Mouse (Mus musculus) layer of hippocampus, adult 9-11 months (tissue): ENCODE results near the gene B4galt2.
A peak's percentile ranks its signal among the peaks of the same experiment; 100 is the strongest.

ENCODE experiments used
- DNase-seq: peaks from one replicate; pipeline ENCODE4 v3.0.0; 2022

B4galt2 gene

DNA sequence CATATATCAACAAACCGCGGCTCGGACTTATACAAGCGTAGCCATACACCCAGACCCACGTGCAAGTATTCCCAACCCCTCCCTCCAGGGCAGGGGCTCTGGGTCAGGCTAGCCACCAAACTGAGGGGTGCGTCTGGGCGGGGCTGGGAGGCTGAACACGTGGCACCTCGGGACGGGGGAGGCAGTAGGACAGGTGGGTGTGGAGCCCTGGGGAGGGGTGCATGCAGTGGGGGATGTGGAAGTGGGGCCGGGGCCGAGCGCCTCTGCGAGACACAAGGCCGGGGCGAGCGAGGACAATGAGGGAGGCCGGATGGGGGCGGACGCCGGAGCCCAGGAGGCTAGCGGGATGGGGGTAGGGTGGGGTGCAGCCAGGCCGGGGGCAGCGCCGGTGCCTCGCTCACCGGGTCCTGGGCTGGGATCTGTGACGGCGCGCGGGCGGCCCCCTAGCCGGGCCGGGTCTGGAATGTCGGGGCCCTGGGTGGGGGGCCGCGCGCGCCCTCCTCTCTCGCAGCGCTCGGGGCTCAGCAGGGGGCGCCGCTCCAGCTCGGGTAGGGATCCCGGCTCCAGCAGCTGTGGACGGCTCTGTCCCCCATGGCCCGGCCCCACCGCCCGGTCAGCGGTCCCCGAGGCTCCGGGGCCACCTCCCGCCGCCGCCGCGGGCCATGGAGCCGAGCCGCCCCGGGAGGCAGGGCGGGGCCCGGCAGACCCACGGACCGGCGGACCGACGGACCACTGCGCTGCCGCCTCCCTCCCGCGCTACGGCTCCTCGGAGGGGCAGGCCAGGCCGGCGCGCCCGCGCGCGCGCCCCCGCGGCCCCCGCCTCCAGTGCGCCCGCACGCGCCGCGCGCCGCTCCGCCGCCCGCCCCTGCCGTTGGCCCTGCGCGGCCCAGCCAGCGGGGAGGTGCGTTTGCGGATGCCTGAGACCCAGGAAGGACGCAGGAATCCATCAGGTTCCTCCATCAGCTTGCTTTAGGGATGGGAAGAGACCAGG is at the start of gene B4galt2:
TSS of gene B4galt2 (minus strand) at position 787 of the 991 bp plus-strand sequence.
- DNase-seq: peak; percentile 48

DNA sequence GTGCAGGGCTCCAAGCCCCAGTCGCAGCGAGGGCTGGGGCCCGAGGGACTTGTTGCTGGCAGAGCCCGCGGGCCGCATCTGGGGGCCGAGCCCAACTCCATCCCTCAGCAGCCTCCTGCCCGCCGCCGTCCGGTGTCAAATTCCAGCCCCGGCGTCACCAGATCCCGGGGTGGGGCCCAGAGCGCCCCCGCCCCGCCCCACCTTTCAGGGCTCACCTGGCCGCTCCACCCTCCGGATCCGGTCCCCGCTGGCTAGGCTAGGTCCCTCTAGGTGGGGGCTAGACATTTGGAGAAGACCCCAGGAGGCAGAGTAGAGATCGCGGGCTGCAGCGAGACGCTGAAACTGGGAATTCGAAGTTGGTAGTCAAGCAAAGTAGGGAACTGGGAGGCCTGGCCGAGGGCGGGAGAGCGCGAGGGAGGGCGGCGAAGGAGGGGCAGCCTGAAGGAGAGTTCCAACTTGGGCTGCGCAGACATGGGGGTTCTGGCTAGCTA is 46.1 kb upstream of the B4galt2 start, which contains the start of gene Artn:
TSS of gene Artn (minus strand) at position 373 of the 491 bp plus-strand sequence.
- no peak for DNase-seq

DNA sequence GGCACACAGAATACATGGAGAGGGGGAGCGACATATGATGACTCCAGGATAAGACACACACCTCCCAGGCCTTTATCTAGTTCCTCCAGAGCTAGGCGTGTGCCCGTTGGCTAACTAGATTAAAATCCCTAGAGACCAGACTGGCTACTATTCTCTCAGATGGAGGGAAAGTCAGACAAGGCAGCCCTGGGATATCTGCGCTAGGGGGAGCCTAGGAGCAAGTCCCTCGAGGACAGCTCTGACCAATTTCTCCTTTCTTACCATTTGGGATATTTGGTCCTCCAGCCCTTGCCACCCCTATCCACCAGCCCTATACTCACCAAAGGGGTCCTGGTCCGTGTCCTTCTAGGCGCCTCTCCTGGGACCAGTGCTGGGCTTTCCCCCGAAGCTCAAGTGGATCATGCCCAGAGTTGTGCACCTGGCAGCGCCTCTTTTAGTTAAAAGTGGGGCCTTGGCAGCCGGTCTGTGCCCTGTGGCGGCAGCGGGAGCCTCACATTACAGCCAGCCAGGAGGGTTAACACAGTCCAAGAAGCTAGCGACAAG is 45.5 kb upstream of the B4galt2 start:
- DNase-seq: no peak

DNA sequence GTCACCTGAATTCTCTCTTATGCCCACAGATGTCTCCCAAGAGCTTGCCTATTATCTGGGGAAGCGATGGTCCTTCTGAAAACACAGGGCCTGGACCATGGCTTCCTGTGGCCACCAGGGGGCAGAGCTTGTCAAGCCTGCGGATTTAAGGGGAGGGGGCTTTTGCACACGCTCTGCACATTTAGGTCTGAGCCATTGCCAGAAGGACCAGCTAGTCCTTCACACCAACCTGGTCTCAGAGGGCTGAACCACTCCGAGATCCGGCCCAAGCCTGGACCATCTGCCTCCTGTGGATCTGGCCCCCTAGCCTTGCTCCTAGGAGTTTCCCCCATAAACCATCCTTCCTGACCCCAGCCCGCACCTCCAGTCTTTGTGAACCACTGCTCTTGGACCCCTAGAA is 44.9 kb upstream of the B4galt2 start:
- no peak for DNase-seq

DNA sequence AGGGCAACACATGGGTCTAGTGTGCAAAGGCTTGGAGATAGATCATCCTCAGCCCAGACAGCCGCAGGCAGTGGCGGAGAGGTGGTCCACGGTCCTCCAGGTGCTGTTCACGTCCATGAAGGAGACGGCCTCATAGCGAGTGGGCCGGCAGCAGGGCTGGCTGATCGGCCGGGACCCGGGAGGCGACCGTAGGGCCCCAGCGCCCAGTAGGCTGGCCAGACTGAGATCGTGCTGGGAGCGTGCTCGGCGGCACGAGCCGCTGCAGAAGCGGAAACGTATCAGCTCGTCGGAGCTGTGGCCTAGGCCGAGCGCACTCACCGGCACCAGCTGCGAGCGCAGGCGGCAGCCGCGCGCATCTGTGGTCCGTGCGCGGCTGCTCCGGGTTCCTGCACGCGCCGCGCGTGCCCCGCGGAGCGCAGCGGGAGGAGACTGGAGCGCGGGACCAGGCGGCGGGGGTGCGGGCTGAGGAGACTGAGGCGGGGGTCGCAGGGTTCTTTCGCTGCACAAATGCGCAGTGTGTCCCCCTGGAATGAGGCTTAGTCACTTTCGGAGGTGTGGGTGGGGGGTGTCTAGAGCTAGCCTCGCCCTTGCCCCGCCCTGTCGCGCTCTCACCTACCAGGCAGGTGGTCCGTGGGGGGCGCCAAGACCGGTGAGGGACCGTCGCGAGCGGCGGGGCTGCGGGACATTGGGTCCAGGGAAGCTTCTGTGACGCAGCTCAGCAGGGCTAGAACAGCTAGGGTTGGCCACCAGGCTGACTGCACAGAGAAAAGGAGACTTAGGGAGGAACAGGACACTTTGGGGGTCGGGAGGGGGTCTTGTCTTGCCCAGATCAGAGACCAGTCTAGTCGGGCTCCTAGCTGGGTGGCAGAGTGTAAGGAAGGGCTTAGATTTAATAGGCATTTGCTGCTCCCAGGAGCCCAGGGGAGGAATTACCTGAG is 43.5 kb upstream of the B4galt2 start:
- no peak for DNase-seq

DNA sequence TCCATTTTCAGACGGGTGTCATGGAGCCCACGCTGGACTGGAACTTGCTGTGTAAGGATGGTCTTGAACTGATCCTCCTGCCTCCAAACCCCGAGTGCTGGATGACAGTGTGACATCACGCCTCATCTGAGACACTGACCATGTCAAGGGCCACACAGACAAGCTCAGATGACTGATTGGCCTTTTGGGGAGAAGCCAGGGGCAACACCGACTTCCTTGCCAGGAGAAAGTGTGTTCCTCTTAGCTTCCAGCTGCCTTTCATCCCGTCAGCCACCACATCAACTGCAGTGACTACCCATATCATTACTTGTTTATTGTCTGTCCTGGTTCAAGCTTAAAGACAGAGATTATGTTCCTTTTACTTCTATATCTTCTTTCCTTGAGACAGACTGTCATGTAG is 41.6 kb upstream of the B4galt2 start:
- no peak for DNase-seq

DNA sequence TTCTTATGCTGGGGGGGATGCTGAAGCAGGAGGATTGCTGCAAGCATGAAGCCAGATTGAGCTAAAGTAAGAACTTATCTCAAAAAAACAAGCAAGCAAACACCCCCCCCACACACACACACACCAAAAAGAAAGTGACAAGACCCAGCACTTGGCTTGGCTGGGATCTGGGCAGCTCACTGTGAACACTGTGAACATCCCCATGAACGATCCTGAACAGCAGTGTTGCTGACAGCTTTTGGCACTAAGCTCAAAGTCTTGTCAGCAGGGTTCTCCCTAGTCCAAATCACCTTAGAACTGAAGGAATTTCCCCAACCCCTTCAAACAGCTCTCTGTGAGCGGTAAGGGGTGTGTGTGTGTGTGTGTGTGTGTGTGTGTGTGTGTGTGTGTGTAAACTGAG is 40.2 kb upstream of the B4galt2 start:
- DNase-seq: no peak

DNA sequence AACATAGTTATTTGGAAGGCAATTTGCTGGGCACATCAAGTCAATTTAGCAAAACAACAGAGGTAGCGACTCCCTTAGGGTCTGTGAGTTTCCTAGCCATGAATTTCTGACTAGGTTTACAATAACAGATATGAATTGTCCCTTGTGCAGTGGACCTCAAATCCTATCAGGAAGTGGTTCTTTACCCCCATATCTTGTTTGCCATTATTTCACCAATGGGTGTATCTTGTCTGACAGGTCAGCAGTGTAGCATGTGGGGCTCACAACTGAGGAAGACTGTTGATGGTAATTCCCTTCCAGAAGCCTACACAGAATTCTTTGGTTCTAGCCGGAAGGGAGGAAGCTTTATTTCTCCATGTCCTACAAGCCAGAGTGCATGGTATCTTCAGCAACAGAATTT is 38.1 kb upstream of the B4galt2 start:
- no peak for DNase-seq

DNA sequence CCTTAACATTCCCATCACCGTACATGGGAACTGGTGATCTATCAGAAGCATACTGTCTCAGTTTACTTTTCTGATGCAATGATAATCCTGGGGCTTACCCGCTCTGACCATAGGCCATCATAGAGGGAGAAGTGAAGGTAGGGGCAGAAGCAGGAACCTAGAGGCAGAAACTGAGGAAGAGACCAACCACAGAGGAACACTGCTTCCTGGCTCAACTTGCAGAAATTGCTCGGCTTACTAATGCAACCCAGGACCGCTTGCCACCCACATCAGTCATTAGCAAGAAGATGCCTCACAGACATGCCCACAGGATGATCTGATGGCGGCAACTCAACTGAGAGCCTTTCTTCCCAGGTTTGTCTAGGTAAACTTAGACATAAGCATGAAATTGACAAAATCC is 35.5 kb upstream of the B4galt2 start:
- DNase-seq: no peak

DNA sequence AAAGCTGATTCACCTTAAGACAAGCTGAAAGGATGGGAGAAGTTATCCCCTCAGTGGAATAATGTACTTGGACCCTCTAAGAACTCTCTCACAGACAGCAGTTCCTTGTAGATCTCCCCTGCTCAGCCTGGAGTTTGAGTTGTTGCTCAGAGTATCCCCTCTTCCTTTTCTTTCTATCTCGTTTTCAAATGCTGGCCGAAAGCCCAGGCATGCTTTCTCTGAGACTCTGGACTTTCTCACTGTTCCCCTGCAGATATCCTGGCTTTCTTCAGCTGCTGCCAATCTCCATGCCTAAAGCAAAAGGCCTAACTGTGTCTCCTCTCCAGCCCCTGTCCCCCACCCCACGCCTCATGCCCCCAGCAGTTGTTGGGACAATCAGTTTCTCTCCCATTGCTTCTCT is 35.0 kb upstream of the B4galt2 start:
- no peak for DNase-seq

DNA sequence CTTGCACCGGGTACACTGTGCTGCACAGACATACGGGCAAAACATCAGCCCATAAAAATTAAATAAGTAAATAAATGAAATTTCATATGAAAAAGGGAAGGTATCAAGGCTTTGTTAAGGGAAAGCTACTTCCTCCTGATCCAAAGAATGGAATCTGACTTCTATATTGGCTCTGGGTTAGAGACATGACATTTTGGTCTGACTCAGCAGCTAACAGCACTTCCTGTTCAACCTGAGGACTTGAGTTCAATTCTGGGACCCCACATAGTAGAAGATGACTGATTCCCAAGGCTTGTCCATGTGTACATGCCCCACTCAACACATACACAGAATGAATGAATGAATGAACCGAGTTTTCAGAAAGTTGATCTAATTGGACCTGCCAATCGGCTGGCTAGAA is 34.6 kb upstream of the B4galt2 start:
- DNase-seq: no peak

DNA sequence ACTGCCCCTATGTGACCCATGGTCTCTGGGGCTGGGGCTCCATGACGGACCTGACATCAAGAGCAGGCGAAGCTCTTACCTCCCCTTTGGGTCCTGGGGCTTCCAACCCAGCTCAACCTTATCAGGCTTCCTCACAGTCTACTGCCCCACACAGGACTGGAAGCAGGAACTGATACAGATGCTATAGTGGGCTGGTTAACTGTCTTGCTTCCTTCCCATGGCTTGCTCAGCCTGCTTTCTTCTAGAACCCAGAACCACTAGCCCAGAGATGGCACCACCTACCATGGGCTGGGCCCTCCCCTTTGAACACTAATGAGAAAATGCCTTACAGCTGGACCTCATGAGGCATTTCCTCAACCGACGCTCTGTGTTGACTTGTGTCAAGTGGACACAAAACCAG is 34.1 kb upstream of the B4galt2 start:
- DNase-seq: no peak

DNA sequence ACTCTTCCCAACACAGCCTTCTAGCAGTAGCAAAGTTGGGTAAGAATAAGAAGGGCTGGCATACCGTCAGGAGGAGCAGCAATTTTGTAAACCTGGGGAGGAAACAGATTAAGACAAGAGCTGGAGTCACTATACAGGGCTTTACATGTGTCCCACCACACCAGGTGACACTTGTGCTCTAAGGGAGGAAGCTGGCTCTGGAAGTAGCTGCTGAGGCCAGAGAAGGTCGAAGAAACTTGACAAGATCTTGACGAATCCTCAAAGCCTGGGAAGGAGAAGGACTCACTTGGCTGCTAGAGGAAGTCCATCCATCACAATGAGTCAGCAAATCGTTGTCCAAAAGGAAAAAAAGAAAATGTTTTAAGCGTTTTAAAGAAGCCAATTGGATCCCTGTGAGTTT is 33.1 kb upstream of the B4galt2 start:
- no peak for DNase-seq

DNA sequence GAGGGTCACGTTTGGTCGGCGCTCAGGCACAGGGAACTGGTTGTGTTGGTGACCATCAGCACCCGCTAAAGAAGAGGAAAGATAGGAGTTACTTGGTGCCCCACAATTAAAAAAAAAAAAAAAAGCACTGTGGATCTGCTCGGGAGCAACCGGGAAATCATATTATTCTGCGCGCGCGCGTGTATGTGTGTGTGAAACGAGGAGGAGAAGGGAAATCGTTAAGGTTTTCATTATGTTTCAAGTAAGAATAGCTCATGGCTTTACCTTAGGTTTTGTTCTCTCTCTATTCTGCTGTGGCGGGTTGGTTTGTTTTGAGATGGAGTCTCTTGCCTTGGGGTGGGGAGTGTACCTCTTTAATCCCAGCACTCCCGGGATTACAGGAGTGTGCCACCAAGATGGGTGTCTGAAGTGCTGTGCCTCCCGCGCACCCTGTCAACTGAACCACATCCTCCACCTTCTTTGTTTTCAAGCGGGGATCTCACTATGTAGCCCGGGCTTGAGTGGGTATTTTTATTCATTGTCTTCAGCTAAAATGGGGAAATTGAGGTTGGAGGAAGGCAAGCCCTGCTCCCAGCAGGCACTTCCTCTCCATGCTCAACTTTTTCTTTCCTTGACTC is 32.3 kb upstream of the B4galt2 start:
- DNase-seq: no peak

DNA sequence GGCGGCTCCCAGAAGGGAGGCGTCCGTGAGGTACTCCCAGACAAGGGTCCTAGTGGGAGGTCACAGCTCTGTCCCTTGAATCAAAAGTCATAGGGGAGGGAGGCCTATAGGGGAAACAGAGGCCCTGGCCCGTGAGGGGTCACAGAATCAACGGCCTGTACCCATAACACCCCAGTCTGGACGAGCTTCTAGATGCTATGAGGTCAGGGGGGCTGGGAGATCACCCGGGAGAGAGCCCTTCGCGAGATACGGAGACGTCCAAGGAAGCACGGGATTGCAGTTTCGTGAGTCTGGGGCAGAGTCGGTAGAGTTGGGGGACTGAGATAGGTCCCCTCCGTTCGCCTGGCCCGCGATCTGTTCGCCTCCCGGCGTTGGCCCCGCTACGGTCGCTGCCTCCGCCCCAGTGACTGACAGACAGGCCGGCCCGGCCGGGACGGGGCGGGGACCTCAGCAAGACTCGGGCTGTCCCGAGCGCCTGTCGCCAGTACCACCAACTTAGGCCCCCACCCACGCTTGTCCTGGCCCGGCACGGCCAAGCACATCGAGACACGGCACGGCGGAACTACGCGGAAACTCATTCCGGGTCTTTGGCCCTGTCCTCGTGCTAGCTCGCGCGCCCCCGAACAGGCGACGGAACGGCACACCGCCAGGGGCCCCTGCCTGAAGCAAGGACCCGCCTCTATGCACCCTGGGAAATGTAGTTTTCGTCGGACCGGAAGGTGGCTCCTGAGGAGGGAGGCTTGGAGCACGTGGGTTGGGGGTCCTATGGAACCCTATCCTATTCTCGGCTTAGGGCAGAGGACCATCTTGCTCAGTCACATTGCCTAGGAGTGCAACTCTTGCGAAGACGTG is 31.5 kb upstream of the B4galt2 start, which contains the start of gene Ipo13:
TSS of gene Ipo13 (minus strand) at position 409 of the 852 bp plus-strand sequence.
- DNase-seq: peak; percentile 92

DNA sequence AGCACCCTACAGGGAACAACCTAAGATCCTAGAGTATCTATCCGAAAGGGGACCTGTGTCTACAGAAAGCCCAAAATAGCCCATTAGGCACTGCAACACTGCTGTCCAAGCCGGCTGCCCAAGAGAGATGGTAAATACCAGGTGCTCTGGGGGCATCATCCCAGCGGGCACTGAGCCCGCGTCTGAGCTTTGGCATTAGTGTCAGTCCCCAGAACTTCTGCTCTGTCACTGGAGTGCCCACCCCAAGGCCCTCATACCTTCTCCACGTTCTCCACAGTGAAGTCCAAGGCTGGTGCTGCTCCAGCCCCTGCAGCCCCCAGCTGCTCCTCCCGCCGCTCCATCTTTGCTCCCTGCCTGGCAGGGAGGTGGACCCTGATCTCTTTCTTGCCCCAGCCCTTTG is 30.7 kb upstream of the B4galt2 start:
- DNase-seq: no peak

DNA sequence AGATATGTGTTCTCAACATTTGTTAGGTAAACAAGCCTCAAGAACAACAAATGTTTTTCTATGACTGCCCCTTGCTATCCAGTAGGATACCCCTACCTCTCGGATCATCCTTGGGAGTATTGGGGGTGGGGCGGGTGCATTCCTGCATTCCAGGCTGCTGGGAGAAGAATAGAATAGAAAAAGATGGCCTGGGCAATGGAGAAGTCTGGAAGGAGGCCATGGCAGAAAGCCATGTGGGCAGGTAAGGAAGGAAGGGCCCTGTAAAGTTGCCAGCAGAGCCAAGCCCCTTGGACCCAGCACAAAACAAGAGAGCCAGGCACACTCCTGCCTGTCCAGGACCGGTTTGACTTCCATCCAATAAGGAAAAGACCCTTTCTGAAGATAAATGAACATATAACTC is 30.1 kb upstream of the B4galt2 start:
- no peak for DNase-seq

DNA sequence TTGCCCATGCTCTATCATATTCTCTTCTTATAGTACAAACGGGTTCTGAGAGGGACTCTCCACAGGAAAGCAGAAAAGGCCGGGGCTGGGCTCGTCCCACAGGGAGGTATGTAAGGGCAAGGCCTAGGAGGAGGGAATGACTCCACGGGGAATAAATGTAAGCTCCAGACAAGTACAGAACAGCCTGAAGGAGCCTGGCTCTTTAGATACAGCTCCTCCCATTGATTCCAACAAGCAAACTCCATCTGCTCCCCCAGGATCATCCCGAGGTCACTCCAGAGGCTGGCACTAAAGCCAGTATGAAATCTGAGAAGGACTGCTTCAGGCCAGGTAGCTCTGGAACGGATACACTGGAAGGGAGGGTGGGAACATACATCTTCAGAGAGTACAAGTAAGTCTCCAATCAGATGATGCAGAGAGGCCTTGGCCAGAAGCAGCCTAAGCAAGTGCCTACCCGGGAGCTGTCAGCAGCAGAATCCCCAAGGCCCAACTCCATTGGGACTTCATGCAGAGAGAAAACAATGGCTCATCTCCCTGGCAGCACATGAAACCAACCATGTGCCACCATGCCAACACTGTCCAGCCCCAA is 29.5 kb upstream of the B4galt2 start:
- DNase-seq: no peak

DNA sequence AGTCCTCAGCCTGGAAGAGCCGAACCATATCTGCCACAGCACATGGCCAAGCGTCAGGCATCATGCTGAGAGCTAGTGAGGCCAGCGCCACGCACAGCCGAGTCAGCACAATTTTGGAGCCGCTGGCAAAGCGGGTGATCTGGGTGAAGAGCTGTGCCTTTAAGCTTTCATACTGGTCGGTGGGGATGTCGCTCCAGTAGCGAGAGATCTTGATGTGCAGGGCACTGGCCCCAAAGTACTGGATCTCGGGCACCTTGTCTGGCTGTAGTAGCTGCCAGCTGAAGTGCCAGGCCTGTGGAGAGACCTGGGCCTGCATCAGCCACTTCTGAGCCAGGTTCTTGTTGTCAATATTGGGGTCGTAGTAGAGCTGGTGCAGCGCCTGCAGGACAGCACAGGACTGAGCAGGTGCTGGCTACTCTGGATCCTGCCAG is 28.9 kb upstream of the B4galt2 start:
- DNase-seq: no peak

DNA sequence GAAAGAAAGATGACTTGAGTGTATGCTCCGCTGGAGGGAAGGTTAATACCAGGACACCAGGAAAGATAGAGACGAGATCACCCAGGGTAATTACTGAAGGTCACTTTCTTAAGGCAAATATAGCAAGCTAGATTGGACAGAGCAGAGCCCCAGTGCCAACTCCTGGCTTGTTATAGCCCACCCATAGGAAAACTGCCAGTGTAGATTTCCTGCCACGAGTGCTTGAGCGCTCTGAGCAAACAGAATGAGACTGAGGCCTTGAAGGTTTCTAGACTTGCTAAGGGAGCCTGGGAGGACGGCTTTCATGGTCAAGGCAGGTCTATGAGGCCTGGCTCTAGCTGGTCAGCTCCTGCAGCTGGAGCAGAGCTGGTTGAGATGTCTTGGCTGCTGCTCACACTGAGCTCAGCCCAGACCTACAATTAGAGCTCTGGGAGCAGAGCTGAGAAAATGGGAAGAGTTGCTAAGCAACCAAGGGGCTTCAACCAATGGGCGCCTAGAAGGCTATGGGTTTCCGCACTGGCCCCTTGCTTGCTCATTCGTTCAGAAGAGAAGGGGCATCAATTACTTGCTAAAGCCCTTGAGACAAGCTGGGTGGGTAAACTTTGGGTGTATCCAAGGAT is 25.7 kb upstream of the B4galt2 start:
- no peak for DNase-seq

DNA sequence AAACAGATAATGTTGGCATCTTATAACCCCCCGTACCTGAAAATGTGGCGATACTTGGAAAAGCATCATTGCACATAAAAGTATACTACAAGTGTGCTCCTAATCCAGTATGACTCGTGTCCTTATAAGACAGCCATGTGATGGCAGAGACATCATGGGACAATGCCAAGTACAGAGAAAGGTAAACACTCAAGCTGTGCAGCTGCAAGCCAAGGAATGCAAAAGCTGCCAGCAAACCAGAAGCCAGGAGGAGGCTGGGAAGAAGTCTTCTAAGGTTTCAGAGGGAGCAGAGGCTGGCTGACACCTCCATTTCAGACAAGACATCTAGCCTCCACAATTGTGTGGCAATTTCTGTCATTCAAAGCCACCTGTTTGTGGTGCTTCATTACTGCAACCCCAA is 22.9 kb upstream of the B4galt2 start:
- DNase-seq: no peak
